Mouse (Mus musculus): Measurements from ENCODE around the gene Setd3. TPM values are rescaled to one million over a fixed set of nuclear protein-coding genes. Genes with fewer than 3 reads are reported as not detected.
"Not testable (repeated sequence)": the region's sequence is repeated elsewhere in the genome, so short reads cannot be mapped to it uniquely, and the experiment has no call there.

The Setd3 gene
- polyA plus RNA-seq, 1 experiment from 2014 or later, result 87.2 TPM

DNA sequence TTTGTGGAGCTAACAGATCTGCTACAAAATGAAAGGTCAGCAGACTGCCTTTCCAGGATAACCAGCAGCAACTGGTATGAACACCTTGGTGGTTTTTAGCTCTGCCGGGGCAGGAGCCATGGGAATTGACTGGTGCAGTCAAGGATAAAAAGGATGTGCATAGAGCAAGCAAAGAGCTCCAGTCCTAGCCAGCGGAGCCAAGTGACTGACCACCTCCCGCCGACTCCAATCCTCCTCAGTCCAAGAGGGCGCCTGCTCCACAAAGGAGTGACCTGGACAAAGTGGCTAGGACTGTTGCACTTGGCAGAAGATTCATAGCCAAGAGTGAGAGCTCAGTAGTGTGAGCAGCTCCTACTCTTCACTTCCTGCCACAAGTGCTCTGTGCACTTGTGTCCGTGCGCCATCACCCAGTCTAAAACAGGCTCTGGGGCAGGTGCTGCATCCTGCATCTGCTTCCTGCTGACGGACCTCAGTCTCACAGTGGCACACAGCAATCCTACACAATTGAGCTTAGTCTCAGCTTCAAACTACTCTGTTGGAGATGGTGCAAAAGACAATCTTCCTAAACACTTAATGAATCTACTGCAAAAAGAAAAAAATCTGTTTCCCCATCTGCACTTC is 46.6 kb downstream of the Setd3 start:
- Histone ChIP-seq H3K27me3 (no peaks in the 10 kb centered on the region), H3K27ac (no peak overlapping the region), H3K4me2 (no peak overlapping the region), H3K9me3 (no peaks in the 10 kb centered on the region), H3K9ac (no peak overlapping the region), H3K36me3 (peaks cover 53% of the 10 kb centered on the region), H3K4me3 (no peak overlapping the region), H3K4me1 (no peaks in the 10 kb centered on the region)
- ATAC-seq (ENCODE audit: insufficient number of reproducible peaks, low FRiP score, low TSS enrichment, low read depth), result no peak
- 88% methylated on average over 8 of the region's 8 CpGs for WGBS

DNA sequence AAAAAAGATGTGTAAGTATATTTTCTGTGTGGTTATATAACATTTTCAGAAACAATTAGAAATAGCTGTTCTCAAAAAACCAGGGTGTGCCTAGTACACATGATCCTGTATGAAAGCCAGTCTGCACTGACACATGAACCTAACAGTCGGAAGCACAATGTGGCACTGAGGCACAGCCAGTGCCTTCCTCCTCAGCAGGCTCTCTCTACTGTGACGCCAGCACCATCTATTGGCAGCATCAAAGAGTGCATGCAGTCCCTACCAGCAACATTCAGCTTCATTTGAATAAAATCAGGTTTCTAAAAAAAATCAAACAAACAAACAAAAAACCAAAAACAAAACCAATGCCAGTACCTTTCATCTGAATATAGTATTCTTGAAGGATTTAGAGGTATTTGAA is 57.8 kb downstream of the Setd3 start:
- no peak overlapping the region for H3K4me3 ChIP-seq
- H3K27me3 ChIP-seq, result no peaks in the 10 kb centered on the region
- 16% methylated on average over 2 of the region's 2 CpGs for WGBS
- H3K4me2 ChIP-seq, result no peak overlapping the region
- no peaks in the 10 kb centered on the region for H3K9me3 ChIP-seq
- ATAC-seq (ENCODE audit: insufficient number of reproducible peaks, low FRiP score, low TSS enrichment, low read depth), result no peak
- H3K9ac ChIP-seq, result no peak overlapping the region
- H3K4me1 ChIP-seq, result peaks cover 8% of the 10 kb centered on the region; the same call in 1 of the 2 replicates
- peaks cover 5% of the 10 kb centered on the region; the same call in 1 of the 2 replicates for H3K36me3 ChIP-seq
- H3K27ac ChIP-seq, result no peak overlapping the region

DNA sequence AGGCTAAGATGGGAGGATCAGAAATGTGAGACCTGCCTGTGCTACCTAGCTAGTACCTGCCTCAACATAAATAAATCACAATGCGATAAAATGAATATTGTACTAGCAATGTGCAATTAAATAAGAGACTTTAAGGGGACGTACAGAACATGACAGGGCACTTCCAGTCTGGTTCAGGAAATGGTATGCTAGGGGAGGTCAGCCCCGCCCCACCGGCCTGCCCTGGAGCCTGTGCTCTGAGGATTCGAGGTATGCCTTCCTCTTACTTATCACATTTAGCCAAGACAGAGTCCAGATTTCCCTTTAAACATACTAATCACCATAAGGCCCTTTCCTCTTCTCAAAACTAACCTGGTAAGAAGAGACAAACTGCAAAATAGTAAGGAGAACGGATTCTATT is 58.7 kb downstream of the Setd3 start:
- Histone ChIP-seq H3K27ac (no peak overlapping the region), H3K4me2 (no peak overlapping the region), H3K9ac (no peak overlapping the region), H3K4me1 (peaks cover 8% of the 10 kb centered on the region; the same call in 1 of the 2 replicates), H3K27me3 (no peaks in the 10 kb centered on the region), H3K9me3 (no peaks in the 10 kb centered on the region), H3K4me3 (no peak overlapping the region), H3K36me3 (peaks cover 13% of the 10 kb centered on the region; the same call in 1 of the 2 replicates)
- 57% methylated on average over 6 of the region's 6 CpGs for WGBS
- ATAC-seq (ENCODE audit: insufficient number of reproducible peaks, low FRiP score, low TSS enrichment, low read depth), result no peak

DNA sequence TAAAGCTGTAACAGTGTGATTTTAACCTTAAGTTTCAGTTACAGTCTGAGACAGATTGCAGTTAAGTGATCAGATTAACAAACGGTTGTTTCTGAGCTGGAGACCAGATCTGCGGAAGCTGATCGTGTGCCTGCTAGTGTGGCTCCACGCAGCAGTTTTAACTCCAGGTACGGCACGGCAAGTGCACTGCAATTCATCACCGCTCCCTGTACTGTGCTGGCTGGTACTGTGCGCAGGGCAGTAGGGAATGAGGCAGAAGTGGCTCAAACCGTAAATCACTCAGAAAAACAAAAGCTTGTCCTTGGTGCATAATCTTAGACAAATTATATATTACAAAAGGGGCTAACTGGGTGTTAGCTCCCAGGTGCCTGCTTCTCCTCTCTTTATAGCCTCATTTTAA is 59.2 kb downstream of the Setd3 start:
- 55% methylated on average over 9 of the region's 9 CpGs for WGBS
- Histone ChIP-seq H3K27me3 (no peaks in the 10 kb centered on the region), H3K36me3 (peaks cover 16% of the 10 kb centered on the region), H3K9ac (no peak overlapping the region), H3K4me1 (peaks cover 8% of the 10 kb centered on the region; the same call in 1 of the 2 replicates), H3K27ac (no peak overlapping the region), H3K4me3 (no peak overlapping the region), H3K9me3 (no peaks in the 10 kb centered on the region), H3K4me2 (no peak overlapping the region)
- ATAC-seq (ENCODE audit: insufficient number of reproducible peaks, low FRiP score, low TSS enrichment, low read depth), result no peak

DNA sequence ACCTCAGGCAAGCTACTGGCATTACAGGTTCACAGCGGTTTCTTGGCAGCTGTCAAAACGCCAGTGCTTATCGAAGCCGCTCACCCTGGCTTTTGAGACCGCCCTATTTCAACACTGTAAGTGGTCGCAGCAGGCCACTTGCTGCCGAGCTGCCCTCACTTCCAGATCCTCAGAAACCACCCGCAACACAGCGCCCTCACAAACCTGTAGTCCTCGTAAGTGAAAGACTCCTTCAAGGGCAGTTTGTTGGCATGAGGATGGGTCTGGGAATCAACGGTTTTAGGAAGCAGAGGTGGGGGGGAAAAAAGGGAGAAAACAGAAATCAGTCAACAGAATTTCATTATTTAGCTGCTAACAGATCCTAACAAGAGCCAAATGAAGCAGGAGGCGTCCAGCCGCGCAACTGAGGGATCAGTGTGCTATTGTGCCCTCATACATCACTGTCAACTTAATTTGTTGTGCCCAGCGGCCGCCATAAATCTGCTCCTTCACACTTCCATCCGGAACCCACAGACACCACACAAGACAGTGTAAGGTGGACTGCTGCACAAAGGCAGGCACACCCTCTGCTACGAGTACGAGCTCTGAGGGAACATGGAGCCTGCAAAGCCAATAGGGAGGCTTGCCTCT is 60.1 kb downstream of the Setd3 start:
- no peaks in the 10 kb centered on the region for H3K9me3 ChIP-seq
- ATAC-seq (ENCODE audit: insufficient number of reproducible peaks, low FRiP score, low TSS enrichment, low read depth), result no peak
- H3K27me3 ChIP-seq, result no peaks in the 10 kb centered on the region
- peaks cover 24% of the 10 kb centered on the region for H3K36me3 ChIP-seq
- no peak overlapping the region for H3K4me2 ChIP-seq
- H3K4me1 ChIP-seq, result peaks cover 8% of the 10 kb centered on the region; the same call in 1 of the 2 replicates
- H3K27ac ChIP-seq, result no peak overlapping the region
- 39% methylated on average over 19 of the region's 19 CpGs for WGBS
- H3K9ac ChIP-seq, result no peak overlapping the region
- H3K4me3 ChIP-seq, result no peak overlapping the region

DNA sequence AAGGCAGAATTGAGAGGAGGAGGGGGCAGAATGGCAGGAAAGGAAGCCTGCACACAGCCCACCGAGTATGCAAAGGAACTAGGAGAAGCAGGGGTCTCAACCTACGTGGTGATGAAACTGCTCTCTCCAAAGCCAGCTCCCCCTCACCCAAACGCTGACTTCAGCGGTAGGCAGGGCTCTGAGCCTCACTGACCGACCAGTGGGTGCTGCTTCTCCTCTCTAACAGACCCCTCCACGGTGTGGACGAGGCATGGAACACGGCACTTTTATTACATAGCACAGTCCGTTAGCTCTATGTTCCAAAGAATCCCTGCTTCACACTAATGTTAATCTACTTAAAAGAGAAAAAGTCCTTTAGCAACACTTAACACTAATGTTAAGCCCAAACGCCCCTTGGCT is 60.6 kb downstream of the Setd3 start:
- Histone ChIP-seq H3K9me3 (no peaks in the 10 kb centered on the region), H3K9ac (no peak overlapping the region), H3K27me3 (no peaks in the 10 kb centered on the region), H3K4me1 (peaks cover 8% of the 10 kb centered on the region; the same call in 1 of the 2 replicates), H3K4me2 (no peak overlapping the region), H3K4me3 (no peak overlapping the region), H3K36me3 (peaks cover 24% of the 10 kb centered on the region), H3K27ac (no peak overlapping the region)
- 50% methylated on average over 10 of the region's 10 CpGs for WGBS
- ATAC-seq (ENCODE audit: insufficient number of reproducible peaks, low FRiP score, low TSS enrichment, low read depth), result no peak

DNA sequence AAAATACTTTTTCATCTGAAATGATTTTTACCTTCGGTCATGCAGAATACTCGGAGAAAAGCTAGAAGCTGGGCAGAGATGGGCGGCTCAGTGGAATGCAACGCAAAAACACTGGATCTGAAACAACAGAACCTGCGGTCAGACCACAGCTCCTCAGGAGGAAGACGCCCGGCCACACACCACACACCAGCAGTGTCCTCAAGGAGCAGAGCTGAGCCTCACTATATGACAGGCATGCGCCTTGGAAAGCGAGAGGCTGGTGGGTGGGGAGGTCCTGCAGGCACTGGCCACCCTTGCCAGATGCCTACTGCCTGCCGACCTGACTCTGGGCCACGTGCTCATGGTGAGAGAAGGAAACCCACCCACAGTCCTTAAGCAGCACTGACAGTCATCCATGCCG is 67.9 kb downstream of the Setd3 start:
- WGBS, result 78% methylated on average over 12 of the region's 12 CpGs
- no peak overlapping the region for H3K27ac ChIP-seq
- H3K27me3 ChIP-seq, result no peaks in the 10 kb centered on the region
- H3K9me3 ChIP-seq, result no peaks in the 10 kb centered on the region
- H3K4me2 ChIP-seq, result no peak overlapping the region
- no peak overlapping the region for H3K9ac ChIP-seq
- no peak overlapping the region for H3K4me3 ChIP-seq
- H3K4me1 ChIP-seq, result no peaks in the 10 kb centered on the region
- peaks cover 49% of the 10 kb centered on the region for H3K36me3 ChIP-seq
- no peak for ATAC-seq (ENCODE audit: insufficient number of reproducible peaks, low FRiP score, low TSS enrichment, low read depth)

DNA sequence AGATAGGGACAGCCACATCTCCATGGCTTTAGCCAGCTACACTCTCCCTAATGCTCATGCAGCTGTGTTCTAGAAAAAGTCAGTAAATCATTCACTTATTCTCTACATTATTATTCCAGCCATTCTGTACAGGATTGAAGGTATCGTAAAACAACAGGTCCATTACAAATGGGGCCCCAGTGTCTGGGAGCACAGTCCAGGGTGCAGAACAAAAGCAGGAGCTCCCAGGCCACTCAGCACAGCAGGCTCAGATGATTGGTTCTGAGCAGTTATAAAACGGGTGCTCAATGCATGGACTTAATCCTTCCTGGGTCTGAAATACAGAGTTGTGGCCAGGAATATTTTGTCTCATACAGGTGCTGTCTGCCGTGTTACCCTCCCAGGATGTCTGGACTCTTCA is 68.4 kb downstream of the Setd3 start:
- Histone ChIP-seq H3K27ac (no peak overlapping the region), H3K4me2 (no peak overlapping the region), H3K9me3 (no peaks in the 10 kb centered on the region), H3K4me1 (no peaks in the 10 kb centered on the region), H3K27me3 (no peaks in the 10 kb centered on the region), H3K9ac (no peak overlapping the region), H3K4me3 (no peak overlapping the region), H3K36me3 (peaks cover 50% of the 10 kb centered on the region)
- 67% methylated on average over 3 of the region's 3 CpGs for WGBS
- ATAC-seq (ENCODE audit: insufficient number of reproducible peaks, low FRiP score, low TSS enrichment, low read depth), result no peak

DNA sequence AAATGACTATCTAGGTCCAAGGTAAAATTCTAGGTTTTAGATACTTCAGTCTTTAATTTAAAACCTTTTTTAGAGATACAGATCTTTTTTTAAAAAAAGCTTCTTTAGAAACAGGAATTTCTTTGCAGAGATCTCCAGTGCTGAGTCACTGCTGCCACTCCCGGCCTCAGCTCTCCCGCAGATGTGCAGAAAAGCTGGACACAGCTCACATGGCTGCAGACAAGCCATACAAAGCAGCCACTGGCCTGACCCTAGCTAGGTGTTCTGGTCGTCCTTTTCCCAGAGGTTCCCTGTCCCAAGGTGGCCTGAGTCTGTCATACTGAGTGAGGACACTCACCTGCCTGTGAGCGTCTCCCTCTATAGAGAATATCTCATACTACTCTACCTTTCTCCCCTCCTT is 69.4 kb downstream of the Setd3 start:
- 65% methylated on average over 4 of the region's 4 CpGs for WGBS
- Histone ChIP-seq H3K4me1 (no peaks in the 10 kb centered on the region), H3K27me3 (no peaks in the 10 kb centered on the region), H3K4me3 (no peak overlapping the region), H3K9ac (no peak overlapping the region), H3K36me3 (peaks cover 47% of the 10 kb centered on the region), H3K9me3 (no peaks in the 10 kb centered on the region), H3K4me2 (no peak overlapping the region), H3K27ac (no peak overlapping the region)
- no peak for ATAC-seq (ENCODE audit: insufficient number of reproducible peaks, low FRiP score, low TSS enrichment, low read depth)

DNA sequence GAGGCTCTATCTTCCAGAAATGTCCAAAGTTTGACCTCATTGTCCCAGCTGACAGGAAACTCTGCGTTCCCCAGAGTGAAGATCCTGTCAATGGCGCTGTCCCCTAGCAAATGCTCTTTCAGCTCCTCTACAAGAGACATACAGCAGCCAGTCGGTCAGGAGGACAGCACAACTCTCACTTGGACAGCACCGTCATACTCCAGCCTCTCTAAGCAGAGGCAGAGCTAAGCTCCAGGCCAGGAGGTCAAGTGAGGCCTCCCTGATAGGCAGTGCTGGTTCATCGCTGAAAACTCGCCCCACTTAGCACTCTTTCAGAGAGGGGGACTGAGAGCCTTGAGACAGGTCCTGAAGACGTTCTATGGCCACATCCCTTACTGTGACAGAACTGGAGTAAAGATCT is 70.5 kb downstream of the Setd3 start:
- not testable (repeated sequence) for H3K9me3 ChIP-seq; H3K27me3 ChIP-seq; H3K4me2 ChIP-seq; H3K4me3 ChIP-seq; H3K27ac ChIP-seq; H3K9ac ChIP-seq; H3K4me1 ChIP-seq; ATAC-seq (ENCODE audit: insufficient number of reproducible peaks, low FRiP score, low TSS enrichment, low read depth)
- 85% methylated on average over 7 of the region's 7 CpGs for WGBS
- H3K36me3 ChIP-seq, result peaks cover 41% of the 10 kb centered on the region

DNA sequence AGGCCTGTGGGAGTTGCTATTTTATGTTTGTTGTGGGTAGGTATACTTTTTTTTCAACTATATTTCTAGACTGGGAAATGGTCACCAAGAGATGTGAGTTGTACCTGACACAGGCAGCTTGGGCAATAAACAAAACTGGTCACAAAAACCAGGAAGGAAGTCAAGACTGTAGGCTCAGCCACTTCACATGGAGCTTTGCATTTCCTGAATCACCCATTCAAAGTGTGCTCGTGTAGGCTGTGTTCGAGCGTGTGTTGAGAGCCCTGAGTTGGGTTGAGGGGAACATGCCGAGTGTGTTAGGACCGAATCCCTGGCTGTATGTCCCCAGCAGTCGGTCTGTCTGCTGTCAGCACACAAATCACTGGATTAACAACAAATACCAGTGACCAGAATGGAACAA is 75.8 kb downstream of the Setd3 start:
- no peak for ATAC-seq (ENCODE audit: insufficient number of reproducible peaks, low FRiP score, low TSS enrichment, low read depth)
- Histone ChIP-seq H3K9ac (no peak overlapping the region), H3K4me1 (peaks cover 4% of the 10 kb centered on the region), H3K9me3 (no peaks in the 10 kb centered on the region), H3K4me3 (no peak overlapping the region), H3K27ac (no peak overlapping the region), H3K27me3 (no peaks in the 10 kb centered on the region), H3K4me2 (no peak overlapping the region), H3K36me3 (peaks cover 18% of the 10 kb centered on the region)
- WGBS, result 30% methylated on average over 6 of the region's 6 CpGs

DNA sequence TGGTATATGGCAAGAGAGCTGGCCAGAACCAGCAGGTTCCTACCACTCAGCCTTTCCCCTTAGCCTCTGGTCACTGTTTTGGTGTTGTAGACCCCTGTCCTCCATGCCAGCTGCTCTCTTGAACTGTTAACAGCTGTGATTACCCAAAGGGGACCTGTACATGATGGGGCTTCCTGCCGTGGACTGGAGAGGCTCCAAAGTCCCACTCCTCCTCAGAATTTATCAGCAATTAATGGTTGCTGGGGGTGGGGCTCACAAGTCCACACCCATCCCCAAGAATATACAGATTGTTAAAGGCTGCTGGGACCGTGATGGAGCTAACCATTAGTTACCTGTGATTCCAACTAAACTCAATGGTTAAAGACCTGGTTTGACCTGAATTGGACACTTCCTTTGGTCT is 77.0 kb downstream of the Setd3 start:
- Histone ChIP-seq H3K4me3 (no peak overlapping the region), H3K9me3 (no peaks in the 10 kb centered on the region), H3K36me3 (peaks cover 14% of the 10 kb centered on the region), H3K27me3 (no peaks in the 10 kb centered on the region), H3K27ac (no peak overlapping the region), H3K9ac (no peak overlapping the region), H3K4me2 (no peak overlapping the region), H3K4me1 (peaks cover 7% of the 10 kb centered on the region)
- 51% methylated on average over 2 of the region's 2 CpGs for WGBS
- no peak for ATAC-seq (ENCODE audit: insufficient number of reproducible peaks, low FRiP score, low TSS enrichment, low read depth)

Measured in limb, embryonic 15.5 days (tissue).